ENCODE assay signal across 10 mouse cellular contexts in the genomic region with DNA sequence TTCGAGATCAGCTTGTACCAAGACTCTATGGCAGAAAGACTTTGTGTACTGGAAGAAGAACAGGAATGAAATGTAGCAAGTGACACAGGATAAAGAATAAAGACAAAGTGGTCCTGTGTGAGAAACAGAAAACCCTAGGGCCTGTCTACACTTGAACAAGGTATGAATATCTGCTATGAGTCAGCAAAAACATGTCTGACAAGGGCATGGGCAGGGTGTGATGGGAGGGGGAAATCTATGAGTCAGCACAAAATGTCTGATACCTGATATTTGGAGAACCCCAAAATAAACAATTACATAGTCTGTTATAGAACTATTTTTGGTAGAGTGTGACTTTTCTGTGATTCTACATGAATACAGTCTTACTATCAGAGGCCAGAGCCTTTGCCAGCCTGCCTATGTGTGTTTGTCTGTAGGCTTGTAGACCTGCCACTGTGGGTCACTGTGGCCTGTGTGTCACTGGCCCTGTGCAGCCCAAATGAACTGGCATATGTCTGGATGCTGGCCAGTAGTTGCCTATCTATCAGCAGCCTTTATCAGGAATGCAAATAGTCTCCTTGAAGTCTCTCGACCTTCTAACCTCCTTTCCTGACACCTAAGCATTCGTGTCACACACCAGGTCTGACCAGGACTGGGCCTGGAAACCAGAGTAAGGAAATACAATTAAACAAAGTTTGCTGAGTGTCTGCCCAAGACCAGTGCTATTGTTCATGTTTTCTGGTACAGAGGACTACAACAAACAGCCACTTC.
A peak's percentile ranks its signal among the peaks of the same experiment; 100 is the strongest.
DNase-seq lines count a peak whose midpoint lies in the region.
"Had no signal": no experiment of that assay in that cellular context is flagged by ENCODE, and none has a peak within 500 bp of the region (broad histone marks: within the 10 kb centered on the region; RNA-seq: fewer than 3 reads in every experiment).

No protein-coding gene starts in this region.

- H3K9me3 ChIP-seq in hindbrain, embryonic 10.5 days: no peaks in the 10 kb centered on the region
- H3K9me3 ChIP-seq: forebrain, embryonic 12.5 days had no signal

- peaks cover 14% of the 10 kb centered on the region; the same call in 1 of the 2 replicates for H3K4me1 ChIP-seq in hindbrain, embryonic 10.5 days (replicated peaks)

- no peaks in the 10 kb centered on the region for H3K36me3 ChIP-seq in hindbrain, embryonic 10.5 days
- H3K36me3 ChIP-seq: forebrain, embryonic 12.5 days had no signal

- intact Hi-C loops in heart, postnatal 36 days (cut with DNase I): no loop called here
- intact Hi-C loops in heart, postnatal 10 days (cut with DNase I): no loop called here

- H3K27ac ChIP-seq in hindbrain, embryonic 10.5 days: no peak overlapping the region
- H3K27ac ChIP-seq: forebrain, embryonic 12.5 days had no signal

- no peak overlapping the region for H3K4me3 ChIP-seq in hindbrain, embryonic 10.5 days
- H3K4me3 ChIP-seq: forebrain, embryonic 12.5 days had no signal

- H3K27me3 ChIP-seq in hindbrain, embryonic 10.5 days (ENCODE audit: insufficient read depth, poor library complexity, severe bottlenecking): no peaks in the 10 kb centered on the region
- H3K27me3 ChIP-seq: forebrain, embryonic 12.5 days had no signal

- WGBS in hindbrain, embryonic 10.5 days: 72% methylated on average over 3 of the region's 3 CpGs

- peak; percentile 95 for DNase-seq in heart, adult 11 months
- DNase-seq in heart, postnatal 36 days: no peak
- peak; percentile 12 to 22 for DNase-seq in urinary bladder, adult 18-20 months (ENCODE audit: low spot score in 2 of 2)
- DNase-seq in urinary bladder, postnatal 25 days (ENCODE audit: low spot score): no peak
- peak; percentile 48 to 50 for DNase-seq in heart, postnatal 10 days
- no peak for DNase-seq in layer of hippocampus, postnatal 10 days (ENCODE audit: low spot score in 2 of 2)
- DNase-seq in hindbrain, embryonic 10.5 days (ENCODE audit: low spot score): no peak
- DNase-seq in left cerebral cortex, adult 8-10 months (ENCODE audit: low spot score in 2 of 2): no peak
- DNase-seq: retina, postnatal 1 day had no signal

Comparison
In these comparisons a context has a peak if more than half of its experiments do, and no peak if none do; other contexts are left out.
1. DNase-seq: peak in heart, adult 11 months (single experiment), urinary bladder, adult 18-20 months (2 of 2) and heart, postnatal 10 days (2 of 2); none in heart, postnatal 36 days (0 of 2), urinary bladder, postnatal 25 days (single experiment), layer of hippocampus, postnatal 10 days (0 of 2), hindbrain, embryonic 10.5 days (single experiment) and left cerebral cortex, adult 8-10 months (0 of 2).